Mouse (Mus musculus): Measurements from ENCODE around the gene Gpr27. TPM values are rescaled to one million over a fixed set of nuclear protein-coding genes. Genes with fewer than 3 reads are reported as not detected.

Gpr27 gene
- polyA plus RNA-seq (2012; rRNA removed) (0.03 TPM in 2 replicates), polyA plus RNA-seq (2014; fragmentation: Nextera tagmentation; extraction: Ambion mirVana) (0.05 TPM in 1 of 2 replicates, not detected in the other)

DNA sequence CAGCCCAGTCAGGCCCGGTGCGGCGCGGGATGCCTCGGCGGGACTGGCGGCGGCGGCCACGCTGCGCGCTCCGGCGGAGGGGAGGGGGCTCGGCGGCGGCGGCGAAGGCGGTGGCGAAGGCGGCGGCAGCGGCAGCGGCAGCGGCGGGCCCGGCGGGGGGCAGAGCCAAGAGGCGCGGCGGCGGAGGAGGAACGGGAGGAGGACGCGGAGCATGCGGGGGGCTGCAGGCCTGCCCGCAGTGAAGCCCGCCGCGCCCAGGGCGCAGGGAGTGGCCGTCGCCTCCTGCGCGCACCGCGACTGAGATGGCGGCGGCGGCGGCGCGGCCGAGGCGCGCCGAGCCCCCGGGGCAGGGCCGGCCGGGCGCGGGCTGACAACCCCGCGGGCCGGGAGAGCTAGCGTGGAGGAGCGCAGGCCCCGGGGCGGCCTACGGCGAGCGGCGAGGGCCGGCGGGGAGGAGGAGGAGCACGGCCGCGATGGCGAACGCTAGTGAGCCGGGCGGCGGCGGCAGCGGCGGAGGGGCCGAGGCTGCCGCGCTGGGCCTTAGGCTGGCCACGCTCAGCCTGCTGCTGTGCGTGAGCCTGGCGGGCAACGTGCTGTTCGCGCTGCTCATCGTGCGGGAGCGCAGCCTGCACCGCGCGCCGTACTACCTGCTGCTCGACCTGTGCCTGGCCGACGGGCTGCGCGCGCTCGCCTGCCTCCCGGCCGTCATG lies at the start of gene Gpr27:
Gene Gpr27, plus strand, starts transcription at position 474 of the 710 bp plus-strand sequence.
- no peak within 1 kb of the TSS for H3K27ac ChIP-seq
- no peak for DNase-seq (ENCODE audit: low read depth in 3 of 3, low spot score in 3 of 3)
- H3K4me3 ChIP-seq (ENCODE audit: insufficient read depth in 1 of 2, low read depth in 2 of 2, low read length in 2 of 2): peak within 1 kb of the TSS; percentile 33 to 44
- H3K4me1 ChIP-seq (replicated peaks; ENCODE audit: control insufficient read depth in 2 of 2, insufficient read depth in 2 of 2, low read length in 1 of 2): no peaks in the 10 kb centered on the region
- under 1% methylated on average over 77 of the region's 112 CpGs for WGBS (ENCODE audit: insufficient replicate concordance)
- ATAC-seq (ENCODE audit: insufficient read depth): no peak
- no peaks in the 10 kb centered on the region for H3K9me3 ChIP-seq (ENCODE audit: control insufficient read depth, low read length)
- TF ChIP-seq CTCF (IDR thresholded peaks at IDR 0.05; ENCODE audit: low read depth) (no peak), EP300 (IDR thresholded peaks at IDR 0.05; ENCODE audit: low read depth) (no peak)
- peaks cover 56% of the 10 kb centered on the region for H3K27me3 ChIP-seq (ENCODE audit: control insufficient read depth, insufficient read depth, low read length)
- no peaks in the 10 kb centered on the region for H3K36me3 ChIP-seq (replicated peaks; ENCODE audit: control insufficient read depth, insufficient read depth, low read depth)
- no peak within 1 kb of the TSS for H3K9ac ChIP-seq (replicated peaks)
- peak within 1 kb of the TSS; percentile 52 for H3K4me2 ChIP-seq (ENCODE audit: low read depth)

DNA sequence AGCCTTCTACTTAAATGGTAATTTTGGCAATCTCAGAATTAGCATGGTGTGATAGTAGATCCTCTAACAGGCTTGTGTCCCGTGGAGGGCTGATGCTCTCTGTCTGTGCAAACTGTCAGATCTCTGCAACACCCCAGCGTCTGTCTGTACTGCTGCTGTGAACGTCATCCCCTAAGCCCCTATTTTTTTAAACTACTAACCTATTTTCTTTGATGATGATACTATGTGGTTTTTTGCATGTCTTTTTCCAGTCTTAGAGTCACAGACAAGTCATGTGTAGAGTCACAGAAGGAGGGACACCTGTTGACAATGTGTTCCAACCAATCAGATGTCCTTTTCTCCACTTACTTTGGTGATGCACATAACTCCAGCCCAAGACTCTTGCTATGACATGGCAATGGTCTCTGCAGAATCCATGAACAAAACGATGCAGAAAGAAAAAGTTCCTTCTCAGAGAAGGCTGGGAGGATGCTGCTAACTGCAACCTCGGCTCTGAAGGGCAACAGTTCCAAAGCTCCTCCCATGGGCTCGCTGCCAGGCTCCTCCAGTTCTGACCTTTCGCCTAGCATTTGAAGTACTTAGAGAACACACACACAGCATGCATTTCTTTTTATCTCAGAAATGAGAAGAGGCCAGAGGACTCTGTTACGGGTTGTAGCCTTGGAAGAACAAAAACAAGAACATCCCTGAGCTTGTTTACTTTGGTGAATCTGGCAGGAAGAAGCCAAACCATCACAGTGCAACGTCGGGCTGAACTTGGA lies 48.9 kb upstream of the Gpr27 start:
- Histone ChIP-seq H3K4me1 (replicated peaks; ENCODE audit: control insufficient read depth in 2 of 2, insufficient read depth in 2 of 2, low read length in 1 of 2) (no peaks in the 10 kb centered on the region), H3K27ac (no peak overlapping the region), H3K9ac (replicated peaks) (no peak overlapping the region), H3K9me3 (ENCODE audit: control insufficient read depth, low read length) (no peaks in the 10 kb centered on the region), H3K4me3 (ENCODE audit: insufficient read depth in 1 of 2, low read depth in 2 of 2, low read length in 2 of 2) (no peak overlapping the region), H3K4me2 (ENCODE audit: low read depth) (no peak overlapping the region), H3K36me3 (replicated peaks; ENCODE audit: control insufficient read depth, insufficient read depth, low read depth) (no peaks in the 10 kb centered on the region), H3K27me3 (ENCODE audit: control insufficient read depth, insufficient read depth, low read length) (no peaks in the 10 kb centered on the region)
- ATAC-seq (ENCODE audit: insufficient read depth) (no peak), DNase-seq (ENCODE audit: low read depth in 3 of 3, low spot score in 3 of 3) (peak in 1 of 3 experiments; percentile 14)
- TF ChIP-seq CTCF (IDR thresholded peaks at IDR 0.05; ENCODE audit: low read depth) (no peak), EP300 (IDR thresholded peaks at IDR 0.05; ENCODE audit: low read depth) (no peak)
- 49% methylated on average over 10 of the region's 10 CpGs for WGBS (ENCODE audit: insufficient replicate concordance)

DNA sequence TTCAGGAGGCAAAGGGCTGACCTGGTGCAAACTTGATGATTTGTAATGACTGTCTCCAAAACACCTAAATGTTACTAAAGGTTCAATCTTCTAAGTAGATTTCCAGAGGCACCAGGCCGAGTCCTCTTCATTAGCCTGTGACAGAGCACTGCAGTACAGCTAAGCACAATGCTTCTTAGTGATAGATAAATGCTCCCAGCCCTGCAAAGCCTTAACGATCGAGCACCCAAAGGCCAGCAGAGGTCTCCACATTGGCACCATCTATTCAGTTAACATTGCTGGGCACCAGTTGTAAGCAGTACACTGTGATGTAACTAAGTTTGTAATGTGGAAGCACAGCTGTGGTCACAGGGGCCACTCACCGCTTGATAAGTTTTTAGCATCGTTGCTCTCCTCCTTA lies 48.1 kb upstream of the Gpr27 start:
- ATAC-seq (ENCODE audit: insufficient read depth): no peak
- no peak overlapping the region for H3K27ac ChIP-seq
- no peak overlapping the region for H3K4me2 ChIP-seq (ENCODE audit: low read depth)
- TF ChIP-seq EP300 (IDR thresholded peaks at IDR 0.05; ENCODE audit: low read depth) (no peak), CTCF (IDR thresholded peaks at IDR 0.05; ENCODE audit: low read depth) (no peak)
- no peak for DNase-seq (ENCODE audit: low read depth in 3 of 3, low spot score in 3 of 3)
- H3K4me1 ChIP-seq (replicated peaks; ENCODE audit: control insufficient read depth in 2 of 2, insufficient read depth in 2 of 2, low read length in 1 of 2): no peaks in the 10 kb centered on the region
- no peaks in the 10 kb centered on the region for H3K27me3 ChIP-seq (ENCODE audit: control insufficient read depth, insufficient read depth, low read length)
- H3K9ac ChIP-seq (replicated peaks): no peak overlapping the region
- H3K36me3 ChIP-seq (replicated peaks; ENCODE audit: control insufficient read depth, insufficient read depth, low read depth): no peaks in the 10 kb centered on the region
- 61% methylated on average over 5 of the region's 5 CpGs for WGBS (ENCODE audit: insufficient replicate concordance)
- no peaks in the 10 kb centered on the region for H3K9me3 ChIP-seq (ENCODE audit: control insufficient read depth, low read length)
- H3K4me3 ChIP-seq (ENCODE audit: insufficient read depth in 1 of 2, low read depth in 2 of 2, low read length in 2 of 2): no peak overlapping the region

DNA sequence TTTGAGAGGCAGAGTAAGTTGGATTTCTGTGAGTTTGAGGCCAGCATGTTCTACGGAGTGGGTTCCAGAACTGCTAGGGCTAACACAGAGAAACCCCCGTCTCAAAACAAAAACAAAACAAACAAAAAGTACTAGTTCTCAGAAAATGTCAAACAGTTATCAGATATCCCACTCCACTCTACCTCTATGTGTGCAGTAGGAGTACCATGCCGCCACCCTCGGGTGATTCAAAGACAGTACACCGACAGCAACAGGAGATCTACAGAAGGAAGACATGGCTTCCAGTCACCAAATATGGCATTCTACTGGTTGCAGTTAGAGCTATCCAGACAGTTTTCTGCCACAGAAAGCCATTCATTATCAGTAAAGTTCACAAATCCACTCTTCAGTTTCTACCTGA lies 47.6 kb upstream of the Gpr27 start:
- 55% methylated on average over 5 of the region's 5 CpGs for WGBS (ENCODE audit: insufficient replicate concordance)
- ATAC-seq (ENCODE audit: insufficient read depth) (no peak), DNase-seq (ENCODE audit: low read depth in 3 of 3, low spot score in 3 of 3) (no peak)
- no peaks in the 10 kb centered on the region for H3K4me1 ChIP-seq (replicated peaks; ENCODE audit: control insufficient read depth in 2 of 2, insufficient read depth in 2 of 2, low read length in 1 of 2)
- no peak overlapping the region for H3K9ac ChIP-seq (replicated peaks)
- no peak overlapping the region for H3K4me2 ChIP-seq (ENCODE audit: low read depth)
- H3K9me3 ChIP-seq (ENCODE audit: control insufficient read depth, low read length): no peaks in the 10 kb centered on the region
- no peak overlapping the region for H3K4me3 ChIP-seq (ENCODE audit: insufficient read depth in 1 of 2, low read depth in 2 of 2, low read length in 2 of 2)
- H3K27me3 ChIP-seq (ENCODE audit: control insufficient read depth, insufficient read depth, low read length): no peaks in the 10 kb centered on the region
- TF ChIP-seq EP300 (IDR thresholded peaks at IDR 0.05; ENCODE audit: low read depth) (no peak), CTCF (IDR thresholded peaks at IDR 0.05; ENCODE audit: low read depth) (no peak)
- no peaks in the 10 kb centered on the region for H3K36me3 ChIP-seq (replicated peaks; ENCODE audit: control insufficient read depth, insufficient read depth, low read depth)
- H3K27ac ChIP-seq: no peak overlapping the region

DNA sequence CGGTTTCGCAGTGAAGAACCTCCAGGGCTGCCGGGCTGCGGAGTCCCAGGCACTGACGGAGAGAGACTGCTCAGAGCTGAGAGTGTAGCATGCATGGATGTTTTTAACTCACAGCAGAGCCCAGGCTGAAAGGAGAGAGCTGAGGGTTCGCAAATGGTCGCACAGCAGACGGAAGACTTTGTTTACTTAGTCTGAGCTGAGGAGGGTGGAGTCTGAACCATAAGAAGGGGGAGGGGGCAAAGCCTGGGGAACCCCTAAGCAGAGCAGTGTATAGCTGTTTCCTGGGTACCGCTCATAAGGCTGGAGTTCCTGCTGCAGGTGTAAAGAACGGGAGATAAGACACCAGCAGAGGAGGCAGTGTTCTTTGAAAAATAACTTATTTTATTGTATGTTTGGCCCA lies 46.1 kb upstream of the Gpr27 start:
- DNase-seq (ENCODE audit: low read depth in 3 of 3, low spot score in 3 of 3) (no peak), ATAC-seq (ENCODE audit: insufficient read depth) (no peak)
- no peaks in the 10 kb centered on the region for H3K4me1 ChIP-seq (replicated peaks; ENCODE audit: control insufficient read depth in 2 of 2, insufficient read depth in 2 of 2, low read length in 1 of 2)
- no peak for TF ChIP-seq CTCF (IDR thresholded peaks at IDR 0.05; ENCODE audit: low read depth)
- H3K36me3 ChIP-seq (replicated peaks; ENCODE audit: control insufficient read depth, insufficient read depth, low read depth): no peaks in the 10 kb centered on the region
- WGBS (ENCODE audit: insufficient replicate concordance): 64% methylated on average over 10 of the region's 10 CpGs
- H3K27me3 ChIP-seq (ENCODE audit: control insufficient read depth, insufficient read depth, low read length): no peaks in the 10 kb centered on the region
- no peak overlapping the region for H3K9ac ChIP-seq (replicated peaks)
- H3K4me3 ChIP-seq (ENCODE audit: insufficient read depth in 1 of 2, low read depth in 2 of 2, low read length in 2 of 2): no peak overlapping the region
- H3K27ac ChIP-seq: no peak overlapping the region
- H3K9me3 ChIP-seq (ENCODE audit: control insufficient read depth, low read length): no peaks in the 10 kb centered on the region
- H3K4me2 ChIP-seq (ENCODE audit: low read depth): no peak overlapping the region
